Mouse (Mus musculus) E14TG2a.4 (cell line): ENCODE results near the gene Dnase2b.

ENCODE experiments used
- H3K27me3 ChIP-seq: 2 replicates; pipeline ENCODE4 v1.6.1; 2014; ENCODE audit warnings: low read length, control low read depth; ENCODE audit not compliant: insufficient read depth
- H3K36me3 ChIP-seq: 2 replicates; pipeline ENCODE4 v1.6.1; 2014; ENCODE audit warnings: low read length, control low read depth; ENCODE audit not compliant: insufficient read depth
- H3K4me1 ChIP-seq: replicated peaks from 2 replicates; pipeline ENCODE4 v1.6.1; 2014; ENCODE audit warnings: low read depth, low read length, control low read depth
- H3K4me3 ChIP-seq: replicated peaks from 2 replicates; pipeline ENCODE4 v1.5.1; 2014; ENCODE audit warnings: mild to moderate bottlenecking, low read length
- H3K9me3 ChIP-seq: 2 replicates; pipeline ENCODE4 v1.6.1; 2014; ENCODE audit warnings: low read length, control low read depth
- CTCF ChIP-seq: conservative IDR thresholded peaks from 2 replicates; pipeline ENCODE4 v1.5.1; 2014; ENCODE audit warnings: low read length
- NANOG ChIP-seq: IDR thresholded peaks from 2 replicates; pipeline ENCODE4 v1.6.1; 2014; ENCODE audit warnings: borderline replicate concordance, low read length, mixed read lengths
- POU5F1 ChIP-seq: IDR thresholded peaks from 2 replicates; pipeline ENCODE4 v1.6.1; 2014; ENCODE audit warnings: low read length, borderline replicate concordance

Gene Dnase2b

DNA sequence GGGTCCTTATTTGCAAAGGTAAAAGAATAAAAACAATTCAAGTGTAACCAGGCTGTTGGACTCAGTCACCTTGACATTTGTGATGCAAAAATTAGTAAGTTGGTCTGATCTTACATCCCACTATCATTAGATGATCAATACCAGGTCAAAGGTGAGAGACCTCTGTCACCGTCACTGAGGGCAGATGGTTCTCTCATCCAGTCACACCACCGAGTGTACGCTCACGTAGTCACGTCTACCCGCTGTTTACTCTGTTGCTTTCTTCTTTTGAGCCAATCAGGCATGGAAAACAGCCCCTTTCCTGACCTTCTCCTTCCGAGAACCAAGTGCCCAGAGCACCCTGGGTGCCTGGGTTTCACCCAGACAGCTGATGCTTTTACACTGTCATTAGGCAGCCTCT, 24.2 kb downstream of the Dnase2b start:
- no peaks in the 10 kb centered on the region for H3K27me3 ChIP-seq
- no peaks in the 10 kb centered on the region for H3K4me1 ChIP-seq
- no peaks in the 10 kb centered on the region for H3K36me3 ChIP-seq
- no peak for TF ChIP-seq NANOG
- TF ChIP-seq POU5F1, result no peak
- no peak for TF ChIP-seq CTCF
- no peak overlapping the region for H3K4me3 ChIP-seq
- no peaks in the 10 kb centered on the region for H3K9me3 ChIP-seq

- Histone ChIP-seq H3K27me3 (no peaks in the 10 kb centered on the region), H3K4me3 (no peak overlapping the region), H3K9me3 (no peaks in the 10 kb centered on the region), H3K36me3 (no peaks in the 10 kb centered on the region), H3K4me1 (no peaks in the 10 kb centered on the region)
- TF ChIP-seq NANOG, result no peak
- TF ChIP-seq POU5F1, result no peak
- TF ChIP-seq CTCF, result no peak
Measured at GRCm38 (mm10) chr3:146589523-146589922, 25.9 kb downstream of the Dnase2b start.

DNA sequence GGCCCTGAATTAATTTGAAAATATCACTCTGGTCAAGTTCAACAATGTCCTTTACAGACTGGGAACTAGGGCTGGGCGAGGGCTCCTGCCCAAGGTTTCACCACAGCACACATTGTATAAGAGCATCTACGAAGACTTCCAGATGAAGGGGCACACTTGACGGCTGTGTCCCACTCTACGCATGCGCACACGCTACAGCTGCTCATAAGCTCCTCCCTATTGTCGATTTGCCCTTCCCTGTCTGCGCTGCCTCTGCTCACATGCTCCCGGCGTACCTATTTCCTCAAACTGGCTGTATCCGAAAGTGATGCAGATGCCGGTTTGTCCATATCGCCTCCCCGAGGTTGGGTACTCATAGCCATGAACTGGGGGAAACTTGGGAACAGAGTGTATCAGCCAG, 28.8 kb downstream of the Dnase2b start:
- no peak for TF ChIP-seq POU5F1
- no peak for TF ChIP-seq NANOG
- no peak for TF ChIP-seq CTCF
- H3K27me3 ChIP-seq, result 0 out of 2 replicates have a peak, but pooled peaks cover 3% of the 10 kb centered on the region
- H3K9me3 ChIP-seq, result no peaks in the 10 kb centered on the region
- no peaks in the 10 kb centered on the region for H3K4me1 ChIP-seq
- H3K4me3 ChIP-seq, result no peak overlapping the region
- no peaks in the 10 kb centered on the region for H3K36me3 ChIP-seq

DNA sequence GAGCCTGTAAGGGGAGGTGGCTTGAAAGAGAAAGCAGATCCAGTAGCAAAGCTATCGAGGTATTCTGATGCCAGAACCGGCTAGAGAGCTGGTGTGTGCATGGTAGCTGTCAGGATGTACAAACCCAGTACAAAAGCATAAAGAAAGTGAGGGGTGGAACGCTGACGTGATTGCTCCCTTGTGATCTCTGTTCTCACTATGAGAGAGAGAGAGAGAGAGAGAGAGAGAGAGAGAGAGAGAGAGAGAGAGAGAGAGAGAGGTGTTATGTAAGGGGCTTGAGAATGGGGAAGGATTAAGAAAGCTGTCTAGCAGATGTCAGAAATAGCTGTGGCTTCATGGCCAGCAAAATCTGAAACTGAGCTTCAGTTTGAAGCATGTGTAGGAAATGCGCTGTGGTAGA, 31.5 kb downstream of the Dnase2b start:
- TF ChIP-seq NANOG, result no peak
- no peak for TF ChIP-seq POU5F1
- Histone ChIP-seq H3K4me3 (no peak overlapping the region), H3K4me1 (no peaks in the 10 kb centered on the region), H3K9me3 (no peaks in the 10 kb centered on the region), H3K27me3 (0 out of 2 replicates have a peak, but pooled peaks cover 3% of the 10 kb centered on the region), H3K36me3 (no peaks in the 10 kb centered on the region)

GRCm38 (mm10) chr3:146583478-146583877, 31.9 kb downstream of the Dnase2b start:
- H3K9me3 ChIP-seq, result no peaks in the 10 kb centered on the region
- TF ChIP-seq POU5F1 (no peak), CTCF (no peak), NANOG (no peak)

DNA sequence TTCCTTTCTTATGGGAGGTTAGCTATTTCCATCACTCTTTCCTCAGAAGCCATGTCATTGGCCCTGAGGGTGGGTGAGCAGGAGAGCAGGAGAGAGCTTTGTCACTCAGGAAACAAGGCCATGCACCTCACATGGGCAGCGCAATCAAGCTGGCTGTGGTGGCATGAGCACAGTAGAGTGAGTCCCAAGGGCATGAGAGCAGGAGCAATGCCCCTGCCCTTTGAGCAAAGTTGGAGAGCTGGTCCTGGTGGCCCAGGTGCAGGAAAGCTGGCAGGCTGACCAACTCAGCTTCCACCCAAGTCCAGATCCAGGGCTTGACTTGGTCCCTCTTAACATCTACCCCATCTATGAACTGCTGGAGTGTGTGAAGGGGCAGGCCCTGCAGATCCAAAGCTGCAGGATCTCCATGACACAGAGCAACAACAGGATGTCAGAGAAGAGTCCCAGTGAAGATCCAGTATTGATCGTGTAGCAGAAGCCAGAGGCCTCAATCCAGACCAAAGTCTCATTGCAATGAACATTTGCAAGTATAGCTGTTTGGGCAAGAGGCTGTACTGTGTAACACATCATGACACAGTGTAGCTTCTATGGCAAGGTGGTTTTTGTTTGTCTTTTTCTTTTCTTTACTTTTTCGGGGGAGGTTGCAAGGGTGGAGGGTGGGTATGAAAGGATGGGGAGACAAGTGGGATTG, 35.2 kb downstream of the Dnase2b start:
- Histone ChIP-seq H3K4me3 (no peak overlapping the region), H3K4me1 (no peaks in the 10 kb centered on the region), H3K9me3 (no peaks in the 10 kb centered on the region), H3K36me3 (no peaks in the 10 kb centered on the region), H3K27me3 (0 out of 2 replicates have a peak, but pooled peaks cover 3% of the 10 kb centered on the region)
- TF ChIP-seq POU5F1 (no peak), NANOG (no peak), CTCF (no peak)

More at GRCm38 (mm10) chr3:146583478-146583877, 31.9 kb downstream of the Dnase2b start:
- Histone ChIP-seq H3K4me1 (no peaks in the 10 kb centered on the region), H3K4me3 (no peak overlapping the region), H3K27me3 (0 out of 2 replicates have a peak, but pooled peaks cover 3% of the 10 kb centered on the region), H3K36me3 (no peaks in the 10 kb centered on the region)

DNA sequence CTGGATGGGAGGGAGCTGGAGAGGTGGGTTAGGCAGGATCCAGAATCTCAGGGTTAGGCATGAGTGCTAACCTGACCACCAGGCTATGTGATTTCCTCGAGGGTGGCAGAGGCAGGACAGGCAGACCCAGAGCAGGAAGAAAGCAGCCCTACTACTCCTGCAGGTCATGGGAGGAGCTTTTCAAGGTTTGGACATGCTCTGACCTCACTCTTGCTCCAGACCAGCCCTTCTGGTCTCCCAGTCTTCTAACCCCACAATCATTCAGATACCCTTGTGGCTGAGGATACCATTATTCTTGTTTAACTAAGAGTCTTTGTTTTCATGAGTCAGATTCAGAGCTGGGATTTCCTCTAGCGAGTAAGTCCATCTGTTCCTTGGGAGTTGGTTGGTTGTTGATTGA, 37.8 kb downstream of the Dnase2b start:
- TF ChIP-seq CTCF (no peak), POU5F1 (no peak), NANOG (no peak)
- Histone ChIP-seq H3K27me3 (no peaks in the 10 kb centered on the region), H3K4me1 (no peaks in the 10 kb centered on the region), H3K9me3 (no peaks in the 10 kb centered on the region), H3K4me3 (no peak overlapping the region), H3K36me3 (no peaks in the 10 kb centered on the region)

DNA sequence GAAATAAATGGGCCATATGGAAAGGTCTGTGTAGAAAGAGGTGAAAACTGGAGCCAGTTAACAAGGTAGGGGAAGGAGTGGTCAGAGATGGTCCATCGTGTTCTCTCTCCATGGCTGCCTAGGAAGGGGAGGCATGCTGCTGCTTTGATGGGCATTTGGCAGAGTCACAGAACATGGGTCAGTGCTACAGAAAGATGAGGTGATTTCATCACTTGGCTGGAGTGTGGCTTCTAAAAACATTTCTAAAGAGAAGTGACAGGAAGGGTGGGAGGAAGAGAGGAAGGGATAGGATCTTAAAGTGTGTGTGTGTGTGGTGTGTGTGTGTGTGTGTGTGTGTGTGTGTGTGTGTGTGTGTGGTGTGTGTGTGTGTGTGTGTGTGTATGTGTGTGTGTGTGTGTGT, 44.1 kb downstream of the Dnase2b start:
- Histone ChIP-seq H3K4me3 (no peak overlapping the region), H3K27me3 (no peaks in the 10 kb centered on the region), H3K4me1 (no peaks in the 10 kb centered on the region), H3K36me3 (no peaks in the 10 kb centered on the region), H3K9me3 (no peaks in the 10 kb centered on the region)
- TF ChIP-seq CTCF (no peak), NANOG (no peak), POU5F1 (no peak)

GRCm38 (mm10) chr3:146570939-146571338, 44.5 kb downstream of the Dnase2b start:
- TF ChIP-seq POU5F1 (no peak), NANOG (no peak)
- no peak overlapping the region for H3K4me3 ChIP-seq
- no peaks in the 10 kb centered on the region for H3K4me1 ChIP-seq
- no peaks in the 10 kb centered on the region for H3K36me3 ChIP-seq
- H3K9me3 ChIP-seq, result no peaks in the 10 kb centered on the region
- no peaks in the 10 kb centered on the region for H3K27me3 ChIP-seq
